Mouse (Mus musculus) ovary, adult 18-20 months (tissue): ENCODE measurements around the gene Dhx8.

Experiments used
- DNase-seq: peaks from one replicate; pipeline ENCODE4 v3.0.0; 2022; ENCODE audit warnings: low spot score, mixed read lengths

The Dhx8 gene

GRCm38 (mm10) chr11:101756616-101757015 is 23.9 kb downstream of the Dhx8 start:
- DNase-seq: no peak

- no peak for DNase-seq
These were observed 24.6 kb downstream of the Dhx8 start for GRCm38 (mm10) chr11:101757366-101757765.

DNA sequence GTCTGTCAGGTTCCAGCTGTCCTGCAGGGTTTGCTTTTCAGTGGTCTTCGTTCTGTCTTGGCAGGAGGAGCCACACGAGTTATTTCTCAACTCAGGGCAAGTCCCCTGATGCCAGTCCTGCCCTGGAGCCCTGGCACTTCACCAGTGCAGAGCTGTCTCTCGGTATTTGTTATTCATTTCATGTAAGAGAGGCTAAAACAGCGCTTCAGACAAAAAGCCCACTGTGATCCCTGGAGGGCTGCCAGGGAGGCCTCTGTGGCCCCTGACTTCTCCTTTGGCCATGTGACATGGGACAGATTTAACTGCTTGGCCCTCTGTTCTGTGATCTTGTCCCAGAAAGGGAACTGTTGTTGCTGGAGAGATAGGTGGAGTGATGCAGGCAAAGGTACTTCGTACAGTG is 25.7 kb downstream of the Dhx8 start:
- no peak for DNase-seq

DNA sequence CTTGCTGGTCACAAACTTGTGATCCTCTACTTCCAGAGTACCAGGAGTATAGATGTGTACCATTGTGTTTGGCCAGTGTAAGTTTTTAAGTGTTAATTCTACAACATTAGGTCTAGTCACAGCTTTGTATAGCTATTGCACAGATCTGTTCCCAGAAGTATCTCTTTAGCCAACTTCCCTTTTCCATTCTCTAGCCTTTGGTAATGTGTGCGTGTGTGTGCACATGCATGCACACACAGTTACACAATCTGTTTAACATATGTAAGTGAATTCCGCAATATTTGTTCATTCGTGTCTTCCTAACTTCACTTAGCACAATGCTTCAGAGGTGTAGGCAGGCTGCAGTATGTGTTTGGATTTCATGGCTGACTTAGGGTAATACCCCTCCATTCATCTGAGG is 26.8 kb downstream of the Dhx8 start:
- DNase-seq: no peak

DNA sequence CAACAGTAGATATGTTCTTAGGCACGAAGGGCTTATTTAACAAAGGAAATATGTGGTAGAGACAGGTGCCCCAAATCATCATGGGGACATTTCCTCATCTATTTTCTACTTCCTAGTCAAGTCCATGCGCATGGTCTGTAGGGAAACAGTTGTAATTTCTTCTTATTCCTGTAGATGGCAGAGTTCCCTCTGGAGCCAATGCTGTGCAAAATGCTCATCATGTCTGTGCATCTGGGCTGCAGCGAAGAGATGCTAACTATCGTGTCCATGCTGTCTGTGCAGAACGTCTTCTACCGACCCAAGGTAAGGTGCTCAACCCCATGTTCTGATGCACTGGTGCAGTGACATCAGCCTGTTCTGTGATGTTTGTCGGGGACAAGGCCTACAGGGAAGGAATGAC is 31.0 kb downstream of the Dhx8 start:
- DNase-seq: no peak

DNA sequence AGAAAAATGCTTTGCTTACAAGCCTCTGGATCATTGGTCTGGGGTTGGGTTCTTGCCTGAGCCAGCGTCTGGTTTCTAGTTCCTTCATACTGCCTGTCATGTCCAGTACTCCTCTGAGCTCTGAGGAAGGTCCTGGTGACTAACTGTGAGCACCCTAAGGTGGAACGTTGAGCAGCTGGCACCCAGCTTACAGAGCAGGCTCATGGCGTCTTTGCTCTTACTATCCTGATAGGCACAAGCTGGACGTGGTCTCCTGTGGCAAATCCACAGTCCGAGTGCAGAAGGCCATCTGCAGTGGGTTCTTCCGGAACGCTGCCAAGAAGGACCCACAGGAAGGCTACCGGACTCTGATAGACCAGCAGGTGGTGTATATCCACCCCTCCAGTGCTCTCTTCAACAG is 31.8 kb downstream of the Dhx8 start:
- no peak for DNase-seq

- no peak for DNase-seq
These were observed 34.6 kb downstream of the Dhx8 start for GRCm38 (mm10) chr11:101767326-101767725.

DNA sequence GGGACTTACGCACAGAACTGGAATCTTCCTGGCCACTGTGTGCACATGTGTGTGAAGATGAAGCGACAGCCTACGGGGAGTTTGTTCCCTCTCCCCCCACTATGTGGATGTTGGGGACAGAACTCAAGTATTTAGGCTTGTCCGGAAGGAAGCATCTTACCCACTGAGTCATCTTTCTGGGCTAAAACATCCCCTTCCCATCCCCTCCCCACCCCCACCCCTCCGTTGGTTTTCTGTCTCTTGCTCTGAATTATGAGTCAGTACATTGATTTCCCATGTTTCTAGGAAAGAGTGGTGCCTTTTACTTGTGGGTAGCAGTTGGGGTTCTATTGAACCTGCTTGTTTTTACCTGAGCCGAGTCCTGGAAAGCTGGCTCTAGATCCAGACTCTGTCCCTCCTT is 36.0 kb downstream of the Dhx8 start:
- DNase-seq: no peak

GRCm38 (mm10) chr11:101770266-101770665 is 37.5 kb downstream of the Dhx8 start:
- DNase-seq: no peak

GRCm38 (mm10) chr11:101772027-101772426 is 39.3 kb downstream of the Dhx8 start:
- DNase-seq: no peak

DNA sequence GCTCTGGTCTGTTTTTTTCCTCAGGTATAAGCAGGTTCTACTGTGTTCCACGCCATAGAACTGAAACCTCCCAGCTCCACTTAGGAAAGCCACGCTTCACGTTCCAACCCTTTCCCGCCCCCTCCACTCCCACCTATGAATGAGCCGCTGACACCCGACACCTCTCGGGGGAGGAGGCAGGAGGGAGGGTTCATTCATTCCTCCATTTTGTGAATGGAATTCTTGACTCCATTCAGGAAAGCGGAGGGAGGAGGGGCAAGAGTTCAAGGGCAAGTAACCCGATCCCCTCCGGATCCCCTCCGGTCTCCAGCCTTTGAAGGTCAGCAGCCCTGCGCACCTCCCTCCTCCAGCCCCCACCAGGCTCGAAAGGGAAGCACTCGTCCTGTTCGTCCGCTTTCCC is 39.7 kb downstream of the Dhx8 start:
- peak; percentile 47 for DNase-seq

- DNase-seq: no peak
These were observed 44.1 kb downstream of the Dhx8 start for GRCm38 (mm10) chr11:101776846-101777245.

GRCm38 (mm10) chr11:101783135-101783534 is 50.4 kb downstream of the Dhx8 start:
- no peak for DNase-seq

DNA sequence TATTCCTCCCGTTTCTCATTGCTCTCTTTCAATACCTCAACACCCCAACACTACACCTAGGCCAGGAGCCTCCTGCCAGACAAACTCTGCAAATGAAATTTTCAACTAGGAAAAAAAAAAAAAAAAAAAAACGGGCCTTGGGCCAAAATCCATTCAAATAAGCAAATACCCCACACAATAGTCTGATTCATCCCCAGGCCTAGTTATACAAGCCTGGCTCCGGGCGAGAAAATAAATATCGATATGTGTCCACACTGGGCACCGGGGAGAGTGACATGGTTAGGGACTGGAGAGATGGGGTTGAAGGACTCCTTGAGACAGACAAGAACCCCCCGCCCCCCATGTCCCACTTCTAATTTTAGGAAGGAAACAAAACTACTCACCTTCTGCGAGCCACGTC is 50.9 kb downstream of the Dhx8 start:
- no peak for DNase-seq

- DNase-seq: no peak
These were observed 51.4 kb downstream of the Dhx8 start for GRCm38 (mm10) chr11:101784072-101784471.

DNA sequence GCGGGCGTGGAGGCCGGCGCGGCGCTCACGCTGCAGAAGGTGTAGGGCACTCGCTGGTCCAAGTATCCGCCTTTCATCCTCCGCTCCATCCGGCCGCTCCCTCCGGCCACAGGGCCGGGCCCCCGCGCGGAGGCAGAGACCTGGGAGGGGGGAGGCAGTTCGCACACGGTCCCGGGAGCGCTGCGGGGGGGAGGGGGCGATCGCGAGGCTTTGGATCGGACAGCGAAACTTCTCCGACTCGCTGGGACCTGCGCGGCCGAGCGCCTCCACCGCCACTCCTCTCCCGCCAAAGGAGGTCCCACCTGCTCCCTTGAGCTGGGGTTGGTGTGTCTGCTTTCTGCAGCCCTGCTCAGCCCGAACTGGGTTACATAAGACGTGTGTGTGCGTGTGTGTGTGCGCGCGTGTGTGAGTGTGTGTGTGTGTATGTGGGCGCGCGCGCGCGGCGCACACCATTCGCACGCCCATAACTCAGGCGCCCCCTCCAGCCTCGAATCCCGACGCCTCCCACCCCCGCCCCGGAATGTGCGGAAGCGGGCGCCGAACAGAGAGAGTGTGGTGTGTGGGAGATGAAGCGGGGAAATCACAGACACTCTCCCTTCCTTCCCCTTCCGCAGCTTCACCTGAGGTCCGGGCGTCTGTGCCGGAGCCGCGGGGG is 51.9 kb downstream of the Dhx8 start:
- no peak for DNase-seq

DNA sequence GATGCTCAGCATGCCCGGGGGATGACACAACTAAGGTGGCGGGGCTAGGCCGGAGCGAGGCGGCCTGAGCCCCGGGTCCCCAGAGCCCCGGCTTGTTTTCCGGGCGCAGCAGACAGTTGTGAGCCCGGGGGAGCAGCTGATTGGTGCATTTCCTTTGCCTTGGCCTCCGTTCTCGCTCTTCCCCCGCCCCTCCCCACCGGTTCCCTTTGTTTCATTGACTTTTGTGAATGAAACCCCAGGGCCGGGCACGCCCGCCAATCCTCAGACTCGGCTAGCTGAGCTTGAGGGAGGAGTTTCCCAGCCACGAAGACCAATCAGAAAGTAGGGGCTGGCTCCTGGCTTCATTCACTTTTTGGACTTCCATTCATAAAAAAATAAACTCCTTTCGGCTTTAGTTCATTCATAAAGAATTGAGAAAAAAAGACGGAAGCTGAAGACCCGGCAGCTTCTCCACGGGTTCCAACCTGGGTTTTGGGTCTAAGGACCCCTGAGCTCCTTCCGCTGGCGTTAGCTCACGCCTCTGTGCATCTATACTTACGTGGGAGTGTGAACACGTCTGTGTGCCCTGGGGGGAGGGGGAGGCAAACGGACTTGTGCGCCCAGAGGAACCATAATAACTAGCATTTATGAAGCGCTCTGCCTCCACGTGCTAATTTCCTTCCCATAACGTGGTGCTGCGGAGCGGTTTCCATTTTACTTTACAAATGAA is 52.6 kb downstream of the Dhx8 start, which contains the start of gene Etv4:
Etv4 (minus strand) TSS at position 229 of the 709 bp plus-strand sequence.
- peak; percentile 75 for DNase-seq

DNA sequence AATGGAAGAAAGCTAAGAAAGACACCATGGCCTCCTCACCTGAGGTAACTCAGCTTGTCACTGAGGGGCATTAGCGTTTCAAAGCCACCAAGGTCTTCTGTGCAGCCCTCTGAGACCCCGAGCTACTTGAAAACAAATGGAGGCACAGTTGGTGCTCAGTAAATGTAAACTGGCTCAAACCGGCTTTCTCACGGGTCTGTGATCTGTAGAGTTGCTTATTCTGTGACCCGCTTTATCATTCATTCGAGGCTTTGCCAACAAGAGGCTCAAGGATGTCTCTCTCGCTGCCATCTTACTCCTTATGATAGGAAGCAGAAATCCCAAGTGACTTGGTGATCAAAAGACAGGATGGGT is 53.1 kb downstream of the Dhx8 start:
- DNase-seq: no peak

- DNase-seq: no peak
These were observed 53.9 kb downstream of the Dhx8 start for GRCm38 (mm10) chr11:101786651-101787050.

GRCm38 (mm10) chr11:101787432-101787831 is 54.7 kb downstream of the Dhx8 start:
- DNase-seq: no peak

DNA sequence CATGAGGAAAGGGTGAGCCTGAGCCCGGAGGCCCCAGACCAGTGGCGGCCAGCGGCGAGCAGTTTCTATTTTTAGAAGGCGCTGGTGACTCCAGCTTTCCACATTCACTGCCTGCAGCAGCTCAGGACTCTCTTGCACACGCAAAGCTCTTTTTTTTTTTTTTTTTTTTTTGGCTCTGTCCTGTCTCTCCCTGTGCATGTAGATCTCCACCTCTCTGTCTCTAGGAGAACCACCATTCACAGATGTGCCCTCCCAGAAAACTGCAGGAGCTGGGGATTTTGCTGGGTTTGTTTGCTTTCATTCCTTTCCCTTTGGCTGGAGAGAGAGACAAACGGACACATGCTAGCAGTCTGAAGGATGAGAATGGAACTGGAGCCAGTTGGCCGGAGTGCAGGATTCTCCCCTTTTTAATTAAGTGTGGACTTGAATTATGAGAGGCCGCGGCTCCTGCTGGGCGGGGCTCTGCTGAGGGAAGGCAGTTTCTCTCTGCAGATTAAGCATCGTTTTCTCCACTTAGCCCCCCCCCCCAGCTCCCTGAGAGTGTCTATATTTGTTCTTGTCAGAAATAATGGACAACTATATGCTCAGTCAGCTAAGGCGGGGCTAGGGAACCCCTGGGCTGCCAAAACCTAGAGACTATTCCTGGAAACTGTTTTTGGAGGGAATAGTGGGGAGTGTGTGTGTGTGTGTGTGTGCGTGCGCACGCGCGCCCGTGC is 58.2 kb downstream of the Dhx8 start:
- no peak for DNase-seq

DNA sequence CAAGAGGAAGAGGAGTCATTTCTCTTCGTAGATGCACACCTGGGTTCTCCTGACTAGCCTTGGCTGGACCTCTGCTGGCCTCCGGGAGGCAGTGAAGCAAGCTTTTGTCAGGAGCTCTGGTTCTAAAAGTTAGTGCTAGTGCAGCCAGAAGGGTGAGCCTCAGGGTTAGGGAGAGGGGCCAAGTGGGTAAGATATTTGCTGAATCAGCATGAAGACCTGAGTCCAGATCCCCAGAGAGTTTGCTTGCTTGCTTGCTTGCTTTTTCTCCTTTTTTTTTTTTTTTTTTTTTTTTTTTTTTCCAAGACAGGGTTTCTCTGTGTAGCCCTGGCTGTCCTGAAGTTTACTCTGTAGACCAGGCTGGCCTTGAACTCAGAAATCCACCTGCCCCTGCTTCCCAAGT is 64.6 kb downstream of the Dhx8 start:
- DNase-seq: no peak

DNA sequence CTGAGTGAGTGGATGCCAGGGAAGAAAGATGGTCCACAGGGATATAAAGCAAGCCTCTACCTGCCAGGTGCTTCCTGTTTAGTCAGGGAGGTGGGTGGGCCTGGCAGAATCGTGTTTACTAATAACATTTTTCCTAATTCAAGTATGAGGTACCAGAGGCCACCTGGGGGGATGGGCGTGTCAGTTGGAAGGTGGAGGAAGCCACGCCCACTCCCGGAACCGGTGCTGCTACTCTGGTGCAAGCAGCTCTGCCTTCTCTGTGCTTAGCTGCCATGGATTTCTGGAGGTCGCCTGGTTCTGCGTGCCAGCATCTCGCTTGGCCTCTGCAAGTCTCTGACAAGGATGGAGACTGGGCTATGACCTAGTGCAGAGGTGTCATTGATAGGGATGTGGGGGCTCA is 65.4 kb downstream of the Dhx8 start:
- no peak for DNase-seq
